Mouse (Mus musculus) brain, embryonic 14.5 days (tissue): ENCODE results near the gene Sgk1.
A peak's percentile ranks its signal among the peaks of the same experiment; 100 is the strongest.

Source experiments
- CTCF ChIP-seq: fragments of 200-500 bp; IDR thresholded peaks from 2 replicates; pipeline ENCODE4 v1.5.1; 2012; ENCODE audit warnings: inconsistent platforms, mild to moderate bottlenecking, moderate library complexity, borderline replicate concordance; ENCODE audit not compliant: insufficient read depth, insufficient read length; ENCODE audit errors: extremely low read depth
- POLR2A ChIP-seq: fragments of 200-500 bp; IDR thresholded peaks from 2 replicates; pipeline ENCODE4 v1.6.1; 2012; ENCODE audit warnings: mild to moderate bottlenecking, inconsistent platforms, borderline replicate concordance; ENCODE audit not compliant: poor library complexity, insufficient read depth, insufficient read length, severe bottlenecking; ENCODE audit errors: extremely low read depth

DNA sequence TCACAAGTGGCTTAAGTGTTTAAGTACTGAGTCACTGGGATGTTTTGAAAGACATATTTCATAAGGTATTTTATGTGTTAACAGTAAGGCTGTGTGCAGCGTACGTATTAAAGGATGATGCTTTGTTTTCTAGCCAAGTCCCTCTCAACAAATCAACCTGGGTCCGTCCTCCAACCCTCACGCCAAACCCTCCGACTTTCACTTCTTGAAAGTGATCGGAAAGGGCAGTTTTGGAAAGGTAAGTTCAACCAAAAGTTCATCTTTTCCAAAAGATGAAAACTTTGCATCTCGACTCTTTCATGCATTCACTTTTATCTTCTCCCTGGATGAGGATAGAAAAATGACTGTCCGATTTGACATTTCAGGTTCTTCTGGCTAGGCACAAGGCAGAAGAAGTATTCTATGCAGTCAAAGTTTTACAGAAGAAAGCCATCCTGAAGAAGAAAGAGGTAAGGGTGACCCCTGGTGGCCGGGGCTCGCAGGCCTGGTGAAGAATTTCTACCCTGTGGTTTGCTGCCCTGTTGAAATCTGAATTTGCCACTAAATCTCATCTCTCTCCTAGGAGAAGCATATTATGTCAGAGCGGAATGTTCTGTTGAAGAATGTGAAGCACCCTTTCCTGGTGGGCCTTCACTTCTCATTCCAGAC lies 113.8 kb downstream of the Sgk1 start:
- TF ChIP-seq CTCF (peak; percentile 87), POLR2A (no peak)
